Mouse (Mus musculus) cortical plate, adult 2 months (tissue): ENCODE results near the gene Car6.

Source experiments
- CTCF ChIP-seq: fragments of 200-500 bp; IDR thresholded peaks from 2 replicates; pipeline ENCODE4 v1.5.1; 2011; ENCODE audit warnings: mild to moderate bottlenecking, control low read depth, low read length; ENCODE audit not compliant: insufficient read depth; ENCODE audit errors: extremely low read depth
- POLR2A ChIP-seq: fragments of 200-500 bp; IDR thresholded peaks from 2 replicates; pipeline ENCODE4 v1.6.1; 2011; ENCODE audit warnings: mild to moderate bottlenecking, low read length, control low read depth; ENCODE audit not compliant: insufficient read depth; ENCODE audit errors: extremely low read depth

DNA sequence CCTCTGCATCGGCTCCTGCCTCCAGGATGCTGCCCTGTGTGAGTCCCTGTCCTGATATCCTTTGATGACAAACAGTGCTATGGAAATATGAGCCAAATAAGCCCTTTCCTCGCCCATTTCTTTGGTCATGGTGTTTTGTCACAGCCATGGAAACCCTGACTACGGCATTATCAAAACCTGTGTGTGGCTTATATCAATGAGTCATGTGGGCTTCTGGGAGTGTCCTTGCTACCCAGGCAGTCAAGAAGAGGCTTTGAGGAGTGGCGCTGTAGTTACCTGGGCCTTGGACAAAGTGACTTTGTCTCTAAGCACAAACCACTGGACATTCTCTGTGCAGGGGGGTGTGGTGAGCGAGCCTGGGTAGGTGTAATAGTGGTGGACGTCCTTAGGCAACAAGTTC lies 8.9 kb downstream of the Car6 start:
- TF ChIP-seq POLR2A, result no peak
- no peak for TF ChIP-seq CTCF
